Mouse (Mus musculus) adrenal gland, postnatal 36 days (tissue): ENCODE data around the gene 2700097O09Rik. TPM values are rescaled to one million over a fixed set of nuclear protein-coding genes. Genes with fewer than 3 reads are reported as not detected.
"Not testable (repeated sequence)": the region's sequence is repeated elsewhere in the genome, so short reads cannot be mapped to it uniquely, and the experiment has no call there.

Experiments used
- DNase-seq, 2 experiments: peaks; one replicate each; pipeline ENCODE4 v3.0.0; 2021; ENCODE audit warnings: mixed read lengths in 1 of 2
- total RNA-seq, 2 experiments: library from RNA; stranded (reverse); gene quantifications; 2 replicates each; pipeline ENCODE4 v1.2.3; 2021

2700097O09Rik gene
- total RNA-seq, 2 experiments from 2014 or later = 9.4 to 11.4 TPM

DNA sequence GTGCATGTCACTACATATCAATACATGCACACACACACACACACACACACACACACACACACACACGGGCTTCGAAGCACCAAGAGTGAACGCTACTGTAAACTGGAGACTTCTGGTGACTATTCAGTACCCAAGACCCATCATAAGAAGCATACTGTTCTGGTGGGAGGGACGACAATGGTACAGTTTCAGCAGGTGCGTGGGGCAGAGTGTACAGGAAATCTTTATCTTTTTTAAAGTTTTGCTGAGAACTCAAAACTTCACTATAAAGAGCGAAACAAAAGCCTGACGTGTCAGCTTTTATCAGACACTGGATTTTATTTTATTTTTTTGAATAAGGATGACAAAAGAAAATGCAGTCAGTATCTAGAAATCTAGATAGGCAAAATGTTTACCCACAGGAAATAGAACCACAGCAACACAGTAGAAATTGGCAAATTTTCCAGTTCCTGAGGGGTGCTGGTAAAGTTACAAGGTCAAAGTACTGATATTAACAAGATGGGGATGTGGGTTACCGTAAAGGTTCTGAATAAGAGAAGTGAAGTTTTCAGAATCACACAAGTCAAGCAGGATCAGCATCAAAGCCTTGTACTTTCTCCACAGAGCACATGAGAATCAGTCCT, 30.1 kb downstream of the 2700097O09Rik start:
- no peak for DNase-seq

DNA sequence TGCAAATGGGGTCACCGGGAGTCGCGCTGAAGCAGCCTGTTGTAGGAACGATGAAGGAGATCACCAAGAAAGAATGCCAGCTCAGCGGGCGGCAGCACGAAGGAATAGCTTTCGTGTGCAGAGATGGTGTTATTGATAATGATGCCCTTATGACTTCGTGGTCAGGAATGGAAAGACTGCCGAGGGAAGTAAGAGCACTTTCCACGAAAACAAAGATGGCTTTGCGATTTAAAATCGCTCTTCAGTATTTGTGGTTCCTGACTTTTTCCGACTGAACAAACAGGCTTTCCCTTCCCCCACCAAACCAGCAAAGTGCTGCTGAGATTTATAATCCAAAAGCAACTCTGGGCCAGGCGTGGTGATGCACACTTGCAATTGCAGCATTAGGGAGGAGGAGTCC, 38.9 kb downstream of the 2700097O09Rik start:
- DNase-seq = no peak

DNA sequence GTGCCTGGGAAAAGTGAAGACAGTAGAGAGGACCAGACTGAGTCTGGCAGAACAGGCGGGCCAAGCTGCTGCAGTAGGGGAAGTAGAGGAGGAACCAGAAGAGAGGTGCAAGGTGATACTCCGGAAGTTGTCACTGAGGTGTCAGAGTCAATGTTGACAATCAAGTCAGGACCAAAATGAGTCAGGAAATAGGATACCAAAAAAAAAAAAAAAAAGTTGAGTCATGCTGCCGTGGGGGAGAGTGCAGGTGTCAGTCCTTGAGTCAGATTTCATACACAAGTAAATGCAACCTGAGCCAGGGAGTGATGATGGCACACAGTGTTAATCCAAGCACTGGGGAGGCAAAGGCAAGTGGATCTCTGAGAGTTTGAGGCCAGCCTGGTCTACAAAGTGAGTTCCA, 52.8 kb downstream of the 2700097O09Rik start:
- DNase-seq = no peak

DNA sequence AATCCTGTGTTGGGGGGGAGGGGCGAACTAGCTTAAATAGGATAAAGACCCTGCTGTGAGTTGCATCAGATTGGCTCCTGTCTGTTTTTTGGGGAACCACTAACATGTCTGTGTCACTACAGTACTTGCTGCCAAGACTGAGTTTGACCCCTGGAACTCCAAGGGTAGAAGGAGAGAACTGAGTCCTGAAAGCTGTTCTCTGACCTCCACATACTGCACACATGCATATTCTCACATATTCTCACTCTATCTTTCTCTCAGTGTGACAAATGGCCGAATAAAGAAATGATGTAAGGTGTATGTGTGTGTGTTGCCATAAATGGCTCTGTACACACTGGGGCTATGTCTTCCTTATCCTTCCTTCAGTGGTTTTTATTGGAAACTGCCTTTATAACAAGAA, 56.6 kb downstream of the 2700097O09Rik start:
- DNase-seq = no peak

DNA sequence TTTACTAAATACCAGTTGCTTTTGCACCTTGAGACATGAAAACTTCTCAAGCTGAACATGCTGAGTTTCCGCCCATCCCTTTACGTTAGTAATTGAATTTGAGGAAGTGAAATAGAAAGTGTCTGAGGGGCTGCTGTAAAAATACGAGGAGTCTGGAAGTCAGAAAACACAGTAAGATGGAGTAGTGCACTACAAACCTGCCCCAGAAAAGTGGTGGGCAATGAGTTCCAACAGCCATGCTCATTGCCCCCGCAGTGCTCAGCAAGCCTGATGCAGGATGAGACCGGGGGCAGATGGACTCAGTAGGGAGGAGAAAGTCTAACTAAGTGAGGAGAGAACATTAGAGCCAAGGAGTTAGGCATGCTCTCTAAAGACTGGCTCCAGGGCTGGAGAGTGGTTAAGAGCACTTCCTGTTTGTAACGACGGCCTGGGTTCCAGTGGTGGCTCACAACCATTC, 60.5 kb downstream of the 2700097O09Rik start:
- no peak for DNase-seq

DNA sequence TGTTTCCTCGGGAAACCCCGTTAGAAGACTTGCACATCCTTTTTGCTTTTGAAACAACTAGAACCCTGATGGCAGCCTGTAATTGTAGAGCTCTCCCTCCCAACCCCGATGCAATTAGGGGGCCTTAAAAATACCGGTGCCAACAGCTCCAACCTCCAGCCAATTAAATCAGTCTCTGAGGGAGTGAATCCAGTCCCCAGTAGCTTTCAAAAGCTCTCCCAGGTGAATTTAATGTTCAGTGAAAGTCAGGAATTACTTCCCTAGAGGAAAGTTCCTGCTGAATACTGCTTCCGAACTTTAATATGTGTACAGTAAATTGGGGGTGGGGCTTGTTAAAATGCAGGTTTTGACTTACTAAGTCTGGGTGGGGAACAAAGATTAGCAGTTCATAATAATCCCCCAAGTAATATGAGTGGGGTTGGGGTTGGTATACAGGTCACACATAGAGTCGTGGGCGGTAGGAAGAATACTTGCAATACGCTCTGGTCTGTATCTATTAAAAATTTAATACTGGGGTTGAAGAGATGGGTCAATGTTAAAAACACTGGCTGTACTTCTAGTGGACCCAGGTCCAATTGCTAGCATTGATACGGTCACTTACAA, 62.7 kb downstream of the 2700097O09Rik start:
- DNase-seq = no peak

DNA sequence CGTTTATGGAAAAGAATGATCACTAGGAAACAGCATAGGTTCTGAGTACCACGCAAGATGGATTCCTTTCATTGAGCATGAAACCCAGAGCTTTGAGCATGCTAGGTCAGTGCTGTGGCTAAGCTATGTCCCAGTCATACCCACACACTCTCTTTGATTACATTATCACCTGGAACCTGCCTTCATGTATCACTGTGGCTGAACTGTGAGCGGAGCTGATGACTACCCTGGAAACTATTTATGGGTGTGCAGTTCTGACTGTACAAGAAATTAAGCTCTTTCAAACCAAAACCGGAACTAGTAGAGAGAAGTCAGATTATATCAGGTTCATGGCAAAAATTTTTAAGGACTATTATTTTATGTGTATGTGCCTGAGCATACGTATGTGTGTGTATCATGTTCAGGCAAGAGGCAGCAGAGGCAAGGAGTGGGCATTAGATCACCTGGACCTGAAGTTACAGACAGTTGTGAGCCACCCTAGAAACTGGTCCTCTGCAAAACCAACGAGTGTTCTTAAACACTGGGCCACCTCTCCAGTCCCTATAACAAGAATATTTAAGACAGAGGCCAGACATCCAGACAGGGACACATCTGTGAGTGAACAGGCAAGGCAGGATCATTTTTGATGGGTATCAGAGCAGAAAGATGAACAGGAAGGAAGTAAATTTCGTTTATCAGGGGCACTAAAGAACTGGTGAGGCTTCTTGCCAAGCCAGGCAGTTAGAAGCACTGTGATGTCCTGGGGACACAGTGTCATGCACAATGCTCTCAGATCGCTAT, 63.4 kb downstream of the 2700097O09Rik start:
- DNase-seq = no peak

DNA sequence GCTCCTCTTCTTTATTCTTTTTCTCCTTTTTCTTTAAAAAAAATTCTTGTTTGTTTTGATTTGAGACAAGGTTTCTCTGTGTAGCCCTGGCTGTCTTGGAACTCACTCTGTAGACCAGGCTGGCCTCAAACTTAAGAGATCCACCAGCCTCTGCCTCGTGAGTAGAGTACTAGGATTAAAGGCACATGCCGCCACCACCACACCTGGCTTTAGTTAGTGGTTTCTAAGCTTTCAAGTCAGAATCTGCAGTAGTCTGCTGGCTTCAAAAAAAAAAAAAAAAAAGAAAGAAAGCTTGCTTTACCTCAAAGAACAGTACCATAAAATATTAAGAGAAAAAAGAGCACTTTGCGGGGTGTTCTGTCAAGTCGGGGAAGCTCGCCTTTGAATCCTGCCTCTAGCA, 64.5 kb downstream of the 2700097O09Rik start:
- DNase-seq = no peak

DNA sequence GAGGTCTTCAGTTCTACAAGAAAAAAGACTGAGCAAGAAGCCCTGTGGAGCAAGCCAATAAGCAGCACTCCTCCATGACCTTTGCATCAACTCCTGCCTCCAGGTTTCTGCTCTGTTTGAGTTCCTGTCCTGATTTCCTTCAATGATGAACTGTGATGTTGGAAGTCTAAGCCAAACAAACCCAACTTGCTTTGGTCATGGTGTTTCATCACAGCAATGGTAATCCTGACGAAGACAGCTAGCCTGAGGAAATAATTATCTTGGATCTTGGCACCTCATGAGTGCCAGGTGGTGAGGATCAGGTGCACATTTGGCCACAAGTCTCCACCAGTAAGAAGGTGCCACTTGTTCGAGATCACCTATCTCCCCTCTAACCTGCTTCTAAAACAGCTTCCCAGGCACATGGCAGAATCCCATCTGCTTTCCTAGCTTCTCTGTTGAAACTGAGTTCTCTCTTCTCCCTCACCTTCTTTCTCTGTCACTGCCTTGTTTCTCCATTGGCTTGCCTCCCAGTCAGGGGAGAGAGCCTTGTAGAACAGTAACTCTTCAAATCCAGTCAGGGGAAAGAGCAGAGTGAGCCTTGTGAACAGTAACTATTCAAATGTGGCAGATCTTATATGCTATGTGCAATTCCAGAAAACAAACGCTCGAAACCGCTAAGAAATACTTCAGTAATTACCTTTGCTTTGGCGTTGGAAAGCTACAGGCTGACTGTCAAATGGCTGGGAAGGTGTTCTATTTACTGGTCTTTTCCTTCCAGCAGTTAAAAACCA, 66.1 kb downstream of the 2700097O09Rik start, which contains the start of gene Baz1a:
TSS of gene Baz1a (minus strand) at position 723 of the 773 bp plus-strand sequence.
- no peak for DNase-seq

DNA sequence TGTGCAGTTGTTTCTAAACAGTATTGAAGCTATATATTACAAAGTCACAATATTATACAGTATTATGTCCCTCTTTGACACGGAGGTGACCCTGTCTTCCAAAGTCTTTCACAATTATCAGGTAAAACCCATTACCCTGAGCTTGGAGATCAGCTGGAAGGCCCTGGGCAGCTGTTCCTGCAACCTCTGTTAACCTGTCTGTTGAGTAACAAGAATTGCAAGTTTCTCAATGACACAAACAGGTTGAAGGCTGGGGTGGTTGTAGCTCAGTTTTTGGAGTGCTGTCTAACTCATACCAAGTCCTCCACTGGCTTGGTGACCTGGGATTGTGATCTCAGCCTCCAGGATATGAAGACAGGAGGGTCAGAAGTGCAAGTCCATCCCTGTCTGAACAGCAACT, 66.9 kb downstream of the 2700097O09Rik start:
- DNase-seq = no peak

DNA sequence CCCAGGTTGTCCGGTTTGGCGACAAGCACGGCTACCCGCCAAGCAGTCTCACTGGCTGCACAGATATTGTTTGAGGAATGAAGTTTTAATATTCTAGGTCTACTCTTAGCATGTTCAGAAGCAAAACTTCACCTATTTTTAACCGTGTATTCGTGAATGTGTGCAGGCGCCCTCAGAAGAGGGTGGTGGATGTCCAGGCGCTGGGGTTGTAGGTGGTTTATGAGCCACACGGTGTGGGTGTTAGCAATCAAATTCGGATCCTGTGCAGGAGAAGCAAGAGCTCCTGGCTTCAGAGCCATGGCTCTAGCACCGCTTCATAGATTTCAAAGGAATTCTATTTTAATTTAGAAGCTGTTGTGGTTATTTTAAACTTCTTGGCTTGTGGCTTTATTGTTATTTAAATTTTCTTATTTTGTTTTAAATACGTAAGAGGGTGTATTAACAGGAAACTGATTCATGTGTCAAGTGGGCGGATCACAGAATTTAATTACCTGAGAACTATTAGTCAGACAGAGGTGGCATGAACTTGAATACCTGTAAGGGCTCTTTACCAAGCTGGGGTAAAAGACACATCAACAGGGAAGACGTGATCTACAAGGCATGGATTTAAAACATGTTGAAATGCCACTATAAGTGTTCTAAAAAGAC, 72.4 kb downstream of the 2700097O09Rik start:
- DNase-seq = no peak

DNA sequence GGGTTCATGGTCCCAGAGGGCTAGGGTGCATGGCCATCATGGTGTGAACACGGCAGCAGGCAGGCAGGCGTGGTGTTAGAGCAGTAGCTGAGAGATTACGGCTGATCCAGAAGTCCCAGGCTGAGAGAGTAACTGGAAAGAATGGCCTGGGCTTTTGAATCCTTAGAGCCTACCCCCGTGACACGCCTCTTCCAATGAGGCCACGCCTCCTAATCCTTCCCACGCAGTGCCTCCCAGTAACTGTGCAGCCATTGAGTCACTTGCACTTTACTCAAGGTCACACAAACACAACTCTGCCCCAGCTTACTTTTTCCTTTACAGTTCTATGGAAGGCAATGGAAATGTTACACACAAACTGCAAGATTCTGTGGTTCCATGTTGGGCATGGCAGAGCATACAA, 73.8 kb downstream of the 2700097O09Rik start:
- DNase-seq = no peak

DNA sequence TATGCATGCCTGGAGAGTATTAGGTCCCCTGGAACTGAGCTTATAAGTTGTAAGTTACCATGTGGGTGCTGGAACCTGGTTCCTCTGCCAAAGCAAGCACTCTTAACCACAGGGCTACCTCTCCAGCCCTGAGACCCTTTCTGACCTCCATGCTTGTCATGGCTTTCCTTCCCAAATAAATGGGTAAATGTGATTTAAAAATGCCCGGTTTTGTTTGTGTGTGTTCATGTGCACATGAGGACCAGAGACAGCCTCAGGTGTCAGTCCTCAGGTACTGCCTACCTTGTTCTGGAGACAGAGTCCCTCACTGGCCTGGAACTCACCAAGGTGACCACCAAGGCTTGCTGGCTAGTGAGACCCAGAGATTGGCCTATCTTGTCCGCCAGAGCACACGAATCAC, 75.5 kb downstream of the 2700097O09Rik start:
- DNase-seq = no peak

DNA sequence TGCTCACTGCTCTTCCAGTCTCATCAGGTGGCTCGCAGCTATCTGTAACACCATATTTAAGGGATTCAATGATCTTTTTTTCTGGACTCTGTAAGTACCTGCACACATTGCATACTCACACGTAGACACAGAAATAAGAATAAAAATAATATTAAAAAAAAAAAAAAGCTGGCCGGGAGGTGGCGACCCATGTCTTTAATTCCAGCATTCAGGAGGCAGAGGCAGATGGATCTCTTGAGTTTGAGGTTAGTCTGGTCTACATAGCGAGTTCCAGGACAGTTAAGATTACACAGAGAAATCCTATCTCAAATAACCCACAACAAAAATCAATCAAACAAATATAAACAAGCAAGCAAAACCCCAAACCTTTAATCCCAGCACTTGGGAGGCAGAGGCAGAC, 76.1 kb downstream of the 2700097O09Rik start:
- DNase-seq = no peak

DNA sequence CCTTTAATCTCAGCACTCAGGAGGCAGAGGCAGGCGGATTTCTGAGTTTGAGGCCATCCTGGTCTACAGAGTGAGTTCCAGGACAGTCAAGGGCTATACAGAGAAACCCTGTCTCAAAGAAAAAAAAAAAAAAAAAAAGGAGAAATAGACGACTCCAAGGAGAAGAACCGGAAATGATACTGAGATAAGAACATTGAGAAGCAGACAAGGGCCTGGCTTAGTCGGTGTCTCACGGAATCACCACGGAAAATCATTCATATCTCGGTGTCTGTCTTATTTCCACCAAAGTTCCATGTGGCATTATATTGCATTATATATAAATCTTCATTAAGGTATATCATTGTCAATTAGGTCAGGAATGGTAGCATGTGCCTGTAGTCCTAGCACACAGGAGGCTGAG, 77.4 kb downstream of the 2700097O09Rik start:
- not testable (repeated sequence) for DNase-seq

DNA sequence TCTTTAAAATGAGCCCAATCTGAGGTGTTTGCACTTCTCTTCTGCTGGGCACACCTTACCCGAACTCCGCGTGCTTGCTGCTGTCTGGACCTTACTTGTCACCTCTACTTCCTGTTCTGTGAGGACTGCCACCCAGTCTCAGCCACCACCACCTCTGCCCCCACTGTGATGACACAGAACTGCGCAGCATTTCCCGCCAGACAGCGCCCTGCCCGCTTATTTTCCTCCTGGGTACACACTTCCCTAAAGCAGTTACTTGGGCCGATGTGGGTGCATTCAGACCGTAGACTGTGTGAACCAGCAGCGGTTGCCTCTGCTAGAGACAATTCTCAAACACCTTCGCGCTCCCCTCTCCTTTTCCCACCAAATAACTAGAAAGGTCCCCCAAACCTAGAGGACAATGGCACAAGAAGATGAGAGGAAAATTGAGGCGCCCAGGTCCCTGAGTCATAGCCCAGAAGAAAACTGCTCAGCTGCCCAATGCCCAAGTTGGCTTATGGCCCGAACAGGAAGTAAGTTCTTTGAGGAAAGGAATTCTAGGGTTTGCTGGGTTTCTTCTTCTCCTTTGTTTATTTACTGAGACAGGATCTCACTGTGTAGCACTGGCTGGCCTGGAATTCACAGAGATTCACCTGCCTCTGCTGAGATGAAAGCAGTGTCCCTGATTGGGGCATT, 80.8 kb downstream of the 2700097O09Rik start:
- peak; percentile 19 to 33 for DNase-seq

DNA sequence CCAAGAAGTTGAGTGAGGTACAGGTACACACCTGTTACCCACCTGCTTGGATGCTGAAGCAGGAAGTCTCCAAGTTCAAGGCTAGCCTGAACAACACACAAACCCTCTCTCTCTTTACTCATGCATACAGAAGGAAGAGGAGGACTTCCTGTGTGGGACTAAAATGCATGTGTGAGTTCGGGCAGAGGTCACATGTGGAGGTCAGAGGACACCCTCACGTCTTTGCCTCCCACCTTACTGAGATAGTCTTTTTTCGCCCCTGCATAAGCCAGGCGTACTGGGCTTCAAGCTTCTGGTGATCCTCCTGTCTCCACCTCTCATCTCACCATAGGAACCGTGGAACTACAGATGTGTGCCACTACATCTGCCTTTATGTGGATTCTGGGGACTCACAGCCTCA, 81.5 kb downstream of the 2700097O09Rik start:
- DNase-seq = no peak

DNA sequence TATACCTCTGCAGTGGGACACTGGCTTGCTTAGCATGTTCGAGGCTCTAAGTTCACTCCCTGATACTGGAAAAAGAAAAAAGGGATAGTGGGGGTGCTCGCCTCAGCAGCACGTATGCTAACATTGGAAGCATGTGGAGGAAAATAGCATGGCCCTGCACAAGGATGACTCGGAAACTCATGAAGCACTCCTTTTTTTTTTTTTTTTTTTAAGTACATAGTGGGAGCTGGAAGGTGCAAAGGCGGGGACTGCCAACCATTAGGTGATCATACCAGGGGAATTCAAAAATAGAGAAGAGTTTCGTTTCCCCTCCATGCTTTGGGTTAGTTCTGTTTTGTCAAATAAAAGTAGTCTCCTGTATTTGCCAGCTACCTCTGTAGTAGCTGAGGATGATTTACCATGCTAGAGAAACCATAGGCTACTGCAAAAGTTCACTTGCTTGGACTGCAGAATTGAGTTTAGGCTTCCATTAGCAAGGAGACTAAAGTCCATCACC, 82.9 kb downstream of the 2700097O09Rik start:
- DNase-seq = no peak

DNA sequence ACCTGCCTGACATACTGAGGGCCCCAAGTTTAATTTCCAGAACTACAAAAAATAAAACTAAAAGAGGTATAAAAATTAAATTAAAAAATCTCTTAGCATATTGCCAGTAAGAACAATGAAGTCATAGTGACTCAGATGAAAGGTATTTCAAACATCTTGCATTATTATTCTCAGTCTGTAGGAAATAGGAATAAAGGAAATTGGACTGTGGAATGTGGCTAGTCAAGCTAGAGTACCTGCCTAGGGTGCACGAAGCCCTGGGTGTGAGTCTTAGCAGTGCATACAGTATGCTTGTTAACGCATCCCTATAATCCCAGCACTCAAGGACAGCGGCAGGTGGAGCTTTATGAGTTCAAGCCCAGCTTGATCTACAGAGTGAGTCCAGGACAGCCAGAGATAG, 83.9 kb downstream of the 2700097O09Rik start:
- no peak for DNase-seq
